Mouse (Mus musculus): ENCODE measurements around the gene Fsd2. TPM values are rescaled to one million over a fixed set of nuclear protein-coding genes. Genes with fewer than 3 reads are reported as not detected.

Gene Fsd2
- polyA plus RNA-seq, 1 experiment from 2014 or later, result 0.07 TPM

DNA sequence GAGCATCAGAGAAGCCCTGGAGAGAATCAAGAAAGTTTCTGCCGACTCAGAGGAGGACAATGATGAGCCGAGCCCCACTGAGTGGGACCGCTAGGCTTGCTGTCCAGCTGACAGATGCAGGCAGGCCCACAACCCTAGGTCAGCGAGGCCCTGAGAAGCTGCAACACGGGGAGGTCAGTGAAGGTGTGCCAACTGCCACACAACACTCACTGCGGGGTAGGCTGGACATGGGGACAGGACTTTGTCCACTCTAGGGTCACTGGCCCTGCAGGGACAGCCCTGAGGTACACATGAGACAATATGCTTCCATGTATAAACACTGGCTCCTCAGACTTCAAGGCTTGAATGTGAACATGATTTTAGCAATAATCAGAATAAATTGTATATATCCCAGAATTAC lies 29.3 kb upstream of the Fsd2 start:
- Histone ChIP-seq H3K27me3 (replicated peaks; ENCODE audit: control insufficient read depth, insufficient read depth, low read length) (no peaks in the 10 kb centered on the region), H3K36me3 (ENCODE audit: control insufficient read depth, insufficient read depth, low read length) (peaks cover 22% of the 10 kb centered on the region), H3K4me2 (ENCODE audit: low read depth, low read length) (no peak overlapping the region), H3K9me3 (ENCODE audit: control insufficient read depth, low read length) (no peaks in the 10 kb centered on the region; the same call in 1 of the 2 replicates), H3K4me3 (ENCODE audit: low read length) (no peak overlapping the region), H3K9ac (ENCODE audit: low read depth, low read length) (no peak overlapping the region), H3K27ac (ENCODE audit: low read length) (no peak overlapping the region), H3K4me1 (ENCODE audit: control insufficient read depth, insufficient read depth, low read length) (peaks cover 5% of the 10 kb centered on the region; the same call in 1 of the 2 replicates)
- ATAC-seq, result no peak
- WGBS, result 87% methylated on average over 6 of the region's 6 CpGs

DNA sequence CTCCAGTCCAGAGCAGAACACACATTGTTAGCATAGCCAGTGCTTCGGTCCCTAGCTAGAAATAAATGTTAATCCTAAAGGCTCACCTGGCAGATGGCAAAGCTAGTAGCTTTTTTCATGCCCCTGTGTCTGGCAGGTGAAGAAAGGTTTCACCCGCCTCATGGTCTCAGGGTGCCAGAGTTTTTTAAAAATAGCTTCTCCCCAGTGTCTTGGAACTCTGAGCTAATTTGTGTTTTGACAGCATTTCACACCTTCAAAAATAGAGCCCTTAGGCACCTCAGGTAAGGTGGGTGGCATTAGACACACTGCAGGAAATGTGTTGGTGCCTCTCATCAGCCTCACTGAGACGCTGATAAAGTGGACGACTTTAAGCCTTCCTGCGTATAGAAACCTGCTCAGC lies 28.3 kb upstream of the Fsd2 start:
- no peak overlapping the region for H3K4me3 ChIP-seq (ENCODE audit: low read length)
- peaks cover 24% of the 10 kb centered on the region for H3K36me3 ChIP-seq (ENCODE audit: control insufficient read depth, insufficient read depth, low read length)
- no peak overlapping the region for H3K27ac ChIP-seq (ENCODE audit: low read length)
- H3K4me1 ChIP-seq (ENCODE audit: control insufficient read depth, insufficient read depth, low read length), result peaks cover 5% of the 10 kb centered on the region; the same call in 1 of the 2 replicates
- 80% methylated on average over 5 of the region's 5 CpGs for WGBS
- H3K4me2 ChIP-seq (ENCODE audit: low read depth, low read length), result no peak overlapping the region
- no peaks in the 10 kb centered on the region for H3K27me3 ChIP-seq (replicated peaks; ENCODE audit: control insufficient read depth, insufficient read depth, low read length)
- ATAC-seq, result no peak
- H3K9ac ChIP-seq (ENCODE audit: low read depth, low read length), result no peak overlapping the region
- H3K9me3 ChIP-seq (ENCODE audit: control insufficient read depth, low read length), result no peaks in the 10 kb centered on the region; the same call in 1 of the 2 replicates

DNA sequence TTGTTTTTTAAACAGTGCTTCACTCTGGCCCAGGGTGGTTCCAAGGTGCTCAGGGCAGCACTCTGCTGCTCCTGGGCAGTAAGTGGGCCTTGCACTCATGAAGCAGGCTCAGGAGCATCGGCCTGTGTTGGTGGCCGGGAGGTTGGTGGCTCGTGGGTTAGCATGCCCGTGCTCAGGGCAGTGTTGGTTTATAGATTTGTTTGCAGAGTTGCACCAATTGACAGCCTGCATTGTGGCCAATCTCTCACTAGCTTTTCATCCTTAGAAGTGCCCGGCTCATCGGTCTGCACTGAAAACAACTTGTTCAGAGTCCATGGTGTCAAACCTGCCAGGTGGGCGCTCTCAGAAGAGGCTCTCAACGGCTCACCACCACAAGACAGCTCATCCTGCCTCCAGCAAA lies 26.6 kb upstream of the Fsd2 start:
- Histone ChIP-seq H3K4me2 (ENCODE audit: low read depth, low read length) (no peak overlapping the region), H3K27ac (ENCODE audit: low read length) (no peak overlapping the region), H3K4me3 (ENCODE audit: low read length) (no peak overlapping the region), H3K9ac (ENCODE audit: low read depth, low read length) (no peak overlapping the region), H3K4me1 (ENCODE audit: control insufficient read depth, insufficient read depth, low read length) (no peaks in the 10 kb centered on the region), H3K36me3 (ENCODE audit: control insufficient read depth, insufficient read depth, low read length) (peaks cover 25% of the 10 kb centered on the region), H3K27me3 (replicated peaks; ENCODE audit: control insufficient read depth, insufficient read depth, low read length) (no peaks in the 10 kb centered on the region), H3K9me3 (ENCODE audit: control insufficient read depth, low read length) (no peaks in the 10 kb centered on the region; the same call in 1 of the 2 replicates)
- WGBS, result 87% methylated on average over 8 of the region's 8 CpGs
- ATAC-seq, result no peak

DNA sequence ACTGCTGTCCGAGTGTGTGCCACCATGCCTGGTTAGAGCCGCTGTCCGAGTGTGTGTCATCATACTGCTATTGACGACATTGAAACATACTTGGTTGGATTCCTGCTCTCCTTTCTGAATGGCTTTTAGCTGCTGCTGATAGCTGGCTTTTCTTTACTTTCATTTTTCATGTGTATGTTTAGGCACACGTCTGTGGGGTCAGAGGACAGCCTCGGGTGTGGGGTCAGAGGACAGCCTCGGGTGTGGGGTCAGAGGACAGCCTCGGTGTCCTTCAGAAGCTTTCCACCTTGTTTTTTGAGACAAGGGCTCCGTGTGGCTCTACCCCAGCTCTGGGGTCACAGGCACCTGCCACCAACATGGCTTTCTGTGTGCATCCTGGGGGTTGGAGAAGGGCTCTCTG lies 25.9 kb upstream of the Fsd2 start:
- H3K4me2 ChIP-seq (ENCODE audit: low read depth, low read length), result no peak overlapping the region
- no peak overlapping the region for H3K27ac ChIP-seq (ENCODE audit: low read length)
- no peak overlapping the region for H3K9ac ChIP-seq (ENCODE audit: low read depth, low read length)
- peaks cover 19% of the 10 kb centered on the region for H3K36me3 ChIP-seq (ENCODE audit: control insufficient read depth, insufficient read depth, low read length)
- no peaks in the 10 kb centered on the region for H3K27me3 ChIP-seq (replicated peaks; ENCODE audit: control insufficient read depth, insufficient read depth, low read length)
- ATAC-seq, result no peak
- 84% methylated on average over 9 of the region's 9 CpGs for WGBS
- H3K4me1 ChIP-seq (ENCODE audit: control insufficient read depth, insufficient read depth, low read length), result no peaks in the 10 kb centered on the region
- no peak overlapping the region for H3K4me3 ChIP-seq (ENCODE audit: low read length)
- H3K9me3 ChIP-seq (ENCODE audit: control insufficient read depth, low read length), result no peaks in the 10 kb centered on the region

DNA sequence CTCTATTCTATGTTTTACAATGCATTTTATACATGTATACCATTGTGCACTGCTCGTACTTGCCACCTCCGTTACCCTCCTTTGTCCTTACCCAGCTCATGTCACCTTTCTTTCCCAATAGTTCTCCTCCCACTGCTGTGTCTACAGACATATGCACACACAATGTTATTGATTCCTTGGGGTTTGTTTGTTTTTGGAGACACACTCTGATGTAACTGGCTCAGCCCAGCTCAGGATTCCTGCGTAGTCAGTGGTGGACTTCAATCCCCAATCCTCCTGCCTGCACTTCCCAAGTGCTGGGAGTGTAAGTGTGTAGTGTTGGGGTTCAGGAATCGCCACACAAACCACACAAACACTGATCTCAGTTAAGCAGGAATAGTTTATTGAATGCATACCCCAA lies 20.5 kb upstream of the Fsd2 start:
- Histone ChIP-seq H3K27me3 (replicated peaks; ENCODE audit: control insufficient read depth, insufficient read depth, low read length) (no peaks in the 10 kb centered on the region), H3K27ac (ENCODE audit: low read length) (no peak overlapping the region), H3K9ac (ENCODE audit: low read depth, low read length) (no peak overlapping the region), H3K9me3 (ENCODE audit: control insufficient read depth, low read length) (no peaks in the 10 kb centered on the region), H3K4me3 (ENCODE audit: low read length) (no peak overlapping the region), H3K4me2 (ENCODE audit: low read depth, low read length) (no peak overlapping the region), H3K36me3 (ENCODE audit: control insufficient read depth, insufficient read depth, low read length) (peaks cover 23% of the 10 kb centered on the region), H3K4me1 (ENCODE audit: control insufficient read depth, insufficient read depth, low read length) (no peaks in the 10 kb centered on the region)
- ATAC-seq, result no peak
- WGBS, result 86% methylated on average over 4 of the region's 4 CpGs

DNA sequence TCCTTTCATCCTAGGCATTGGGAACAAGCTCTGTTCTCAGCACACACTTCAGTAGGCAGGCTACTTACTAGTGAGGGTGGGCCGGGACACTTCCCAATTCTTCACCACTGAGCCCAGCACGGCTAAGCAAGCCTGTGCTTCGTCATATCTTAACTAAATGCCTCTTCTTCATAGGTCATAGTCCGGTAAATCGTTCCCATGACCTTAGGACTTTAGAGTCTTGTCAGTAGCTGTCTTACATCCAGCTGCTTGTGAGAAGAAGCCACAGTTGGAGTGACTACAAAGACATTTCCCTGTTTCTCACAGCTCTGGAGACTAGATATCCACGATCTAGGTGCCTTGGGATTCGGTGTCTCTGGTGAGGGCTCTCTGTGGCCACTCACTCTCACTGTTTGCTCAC lies 18.6 kb upstream of the Fsd2 start:
- no peak overlapping the region for H3K9ac ChIP-seq (ENCODE audit: low read depth, low read length)
- peak; percentile 46; the same call in 1 of the 2 replicates for ATAC-seq
- no peaks in the 10 kb centered on the region for H3K9me3 ChIP-seq (ENCODE audit: control insufficient read depth, low read length)
- H3K27me3 ChIP-seq (replicated peaks; ENCODE audit: control insufficient read depth, insufficient read depth, low read length), result no peaks in the 10 kb centered on the region
- no peak overlapping the region for H3K27ac ChIP-seq (ENCODE audit: low read length)
- no peak overlapping the region for H3K4me2 ChIP-seq (ENCODE audit: low read depth, low read length)
- no peak overlapping the region for H3K4me3 ChIP-seq (ENCODE audit: low read length)
- no peaks in the 10 kb centered on the region for H3K4me1 ChIP-seq (ENCODE audit: control insufficient read depth, insufficient read depth, low read length)
- H3K36me3 ChIP-seq (ENCODE audit: control insufficient read depth, insufficient read depth, low read length), result peaks cover 18% of the 10 kb centered on the region
- WGBS, result 79% methylated on average over 7 of the region's 7 CpGs

DNA sequence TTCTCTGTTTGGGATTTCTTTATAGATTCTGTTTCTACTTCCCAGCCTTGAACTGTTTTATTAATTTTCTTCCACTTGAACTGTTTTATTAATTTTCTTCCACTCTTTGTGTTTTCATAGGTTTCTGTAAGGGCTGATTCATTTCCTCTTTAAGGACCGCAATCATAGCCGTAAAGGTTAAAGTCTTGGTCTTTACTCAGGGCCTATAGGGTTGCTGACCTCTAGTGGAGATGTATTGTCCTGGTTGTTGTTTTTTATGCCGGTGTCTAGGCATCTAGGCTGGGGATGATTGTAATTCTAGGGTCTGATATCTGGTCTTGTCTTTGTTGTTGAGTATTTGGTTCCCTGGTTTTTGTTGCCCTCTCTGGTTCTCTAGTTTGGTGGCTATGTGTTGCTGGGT lies 16.8 kb upstream of the Fsd2 start:
- Histone ChIP-seq H3K9me3 (ENCODE audit: control insufficient read depth, low read length) (no peaks in the 10 kb centered on the region), H3K27ac (ENCODE audit: low read length) (no peak overlapping the region), H3K36me3 (ENCODE audit: control insufficient read depth, insufficient read depth, low read length) (peaks cover 16% of the 10 kb centered on the region), H3K9ac (ENCODE audit: low read depth, low read length) (no peak overlapping the region), H3K27me3 (replicated peaks; ENCODE audit: control insufficient read depth, insufficient read depth, low read length) (no peaks in the 10 kb centered on the region), H3K4me2 (ENCODE audit: low read depth, low read length) (no peak overlapping the region), H3K4me3 (ENCODE audit: low read length) (no peak overlapping the region), H3K4me1 (ENCODE audit: control insufficient read depth, insufficient read depth, low read length) (no peaks in the 10 kb centered on the region)
- ATAC-seq, result no peak
- WGBS, result 67% methylated on average over 3 of the region's 3 CpGs

DNA sequence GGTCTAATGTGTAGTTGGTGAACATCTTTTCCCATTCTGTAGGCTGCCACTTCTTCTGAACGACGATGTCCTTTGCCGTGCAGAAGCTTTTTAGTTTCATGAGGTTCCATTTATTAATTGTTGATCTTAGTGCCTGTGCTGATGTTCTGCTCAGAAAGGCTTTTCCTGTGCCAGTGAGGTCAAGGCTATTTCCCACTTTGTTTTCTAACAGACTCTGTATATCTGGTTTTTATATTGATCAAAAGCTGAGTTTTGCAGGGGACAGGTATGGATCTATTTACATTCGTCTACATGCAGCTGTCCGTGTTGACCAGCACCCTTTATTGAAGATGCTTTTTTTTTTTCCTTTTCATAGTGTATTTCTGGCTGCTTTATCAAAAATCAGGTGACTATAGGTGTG lies 12.6 kb upstream of the Fsd2 start:
- H3K4me1 ChIP-seq (ENCODE audit: control insufficient read depth, insufficient read depth, low read length), result no peaks in the 10 kb centered on the region
- no peaks in the 10 kb centered on the region for H3K27me3 ChIP-seq (replicated peaks; ENCODE audit: control insufficient read depth, insufficient read depth, low read length)
- H3K4me2 ChIP-seq (ENCODE audit: low read depth, low read length), result no peak overlapping the region
- H3K4me3 ChIP-seq (ENCODE audit: low read length), result no peak overlapping the region
- H3K9me3 ChIP-seq (ENCODE audit: control insufficient read depth, low read length), result no peaks in the 10 kb centered on the region
- ATAC-seq, result no peak
- 95% methylated on average over 5 of the region's 5 CpGs for WGBS
- H3K9ac ChIP-seq (ENCODE audit: low read depth, low read length), result no peak overlapping the region
- H3K27ac ChIP-seq (ENCODE audit: low read length), result no peak overlapping the region
- no peaks in the 10 kb centered on the region for H3K36me3 ChIP-seq (ENCODE audit: control insufficient read depth, insufficient read depth, low read length)

DNA sequence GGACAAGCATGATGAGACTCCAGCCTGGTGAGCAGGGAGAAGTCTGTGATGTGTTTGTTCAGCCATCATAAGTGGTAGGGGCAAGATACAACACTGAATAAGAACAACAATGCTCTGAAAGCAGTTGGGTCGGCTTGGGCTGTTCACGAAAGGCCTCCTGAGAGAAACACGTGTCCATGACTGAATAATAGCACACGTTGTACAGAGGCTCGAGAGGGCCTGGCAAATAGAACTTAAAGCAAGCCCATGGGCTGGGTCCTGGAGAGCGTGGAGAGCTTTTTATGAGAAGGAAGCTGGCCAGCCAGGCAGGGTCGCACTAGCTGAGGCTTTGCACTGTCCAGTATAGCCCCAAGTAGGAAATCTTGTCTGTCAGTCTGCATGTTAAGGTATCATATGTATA lies 11.7 kb upstream of the Fsd2 start:
- no peak for ATAC-seq
- H3K4me1 ChIP-seq (ENCODE audit: control insufficient read depth, insufficient read depth, low read length), result no peaks in the 10 kb centered on the region

DNA sequence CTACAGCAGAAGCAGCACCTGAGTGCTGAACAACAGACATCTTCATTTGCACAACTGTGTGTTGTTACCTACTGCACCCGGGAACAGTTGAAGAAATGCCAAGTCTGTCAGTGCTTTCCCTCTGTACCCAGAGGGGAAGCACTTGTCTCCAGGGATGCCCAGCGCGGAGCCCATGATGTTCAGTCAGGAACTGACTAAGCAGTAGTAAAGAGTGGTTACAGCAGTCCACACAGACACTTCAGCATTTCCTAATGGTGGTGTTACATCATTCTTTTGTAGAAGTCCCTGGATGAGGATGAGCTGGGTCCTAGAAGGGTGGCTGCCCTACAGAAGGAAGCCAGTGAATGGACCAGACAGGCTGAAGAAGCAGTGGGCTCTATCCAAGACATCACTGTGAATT lies 11.1 kb upstream of the Fsd2 start:
- Histone ChIP-seq H3K4me2 (ENCODE audit: low read depth, low read length) (no peak overlapping the region), H3K9me3 (ENCODE audit: control insufficient read depth, low read length) (no peaks in the 10 kb centered on the region), H3K4me1 (ENCODE audit: control insufficient read depth, insufficient read depth, low read length) (peaks cover under 1% of the 10 kb centered on the region; the same call in 1 of the 2 replicates), H3K27me3 (replicated peaks; ENCODE audit: control insufficient read depth, insufficient read depth, low read length) (no peaks in the 10 kb centered on the region), H3K9ac (ENCODE audit: low read depth, low read length) (no peak overlapping the region), H3K36me3 (ENCODE audit: control insufficient read depth, insufficient read depth, low read length) (no peaks in the 10 kb centered on the region), H3K27ac (ENCODE audit: low read length) (no peak overlapping the region), H3K4me3 (ENCODE audit: low read length) (no peak overlapping the region)
- ATAC-seq, result no peak
- 90% methylated on average over 3 of the region's 3 CpGs for WGBS

More for the DNA sequence above, 11.7 kb upstream of the Fsd2 start:
- Histone ChIP-seq H3K4me2 (ENCODE audit: low read depth, low read length) (no peak overlapping the region), H3K36me3 (ENCODE audit: control insufficient read depth, insufficient read depth, low read length) (no peaks in the 10 kb centered on the region), H3K9ac (ENCODE audit: low read depth, low read length) (no peak overlapping the region), H3K9me3 (ENCODE audit: control insufficient read depth, low read length) (no peaks in the 10 kb centered on the region), H3K4me3 (ENCODE audit: low read length) (no peak overlapping the region), H3K27me3 (replicated peaks; ENCODE audit: control insufficient read depth, insufficient read depth, low read length) (no peaks in the 10 kb centered on the region), H3K27ac (ENCODE audit: low read length) (no peak overlapping the region)
- 92% methylated on average over 7 of the region's 7 CpGs for WGBS
